Mouse (Mus musculus) heart, adult 2 months (tissue): ENCODE measurements at regions not wholly inside any gene's neighbourhood (a gene's known extent, or its start where the extent isn't known, plus 50 kb on each side); places are given as distances from the start of the nearest gene placed in this dataset.

Experiments
- DNase-seq, 2 experiments: peaks; one replicate each; pipeline ENCODE4 v3.0.0; 2021
- H3K27ac ChIP-seq: fragments of 200-600 bp; 2 replicates; pipeline ENCODE4 v1.8.1; 2022
- H3K27me3 ChIP-seq: fragments of 200-500 bp; 2 replicates; pipeline ENCODE4 v1.6.1; 2012; ENCODE audit warnings: mild to moderate bottlenecking, low read length, inconsistent platforms, mixed read lengths; ENCODE audit not compliant: control insufficient read depth, insufficient read depth
- H3K36me3 ChIP-seq: fragments of 200-500 bp; 2 replicates; pipeline ENCODE4 v1.6.1; 2012; ENCODE audit warnings: low read length, inconsistent platforms; ENCODE audit not compliant: control insufficient read depth, insufficient read depth
- H3K4me1 ChIP-seq: fragments of 200-500 bp; 2 replicates; pipeline ENCODE4 v1.6.1; 2011; ENCODE audit warnings: low read length; ENCODE audit not compliant: control insufficient read depth, insufficient read depth
- H3K4me3 ChIP-seq: fragments of 200-600 bp; 2 replicates; pipeline ENCODE4 v1.8.1; 2022
- H3K79me2 ChIP-seq: fragments of 200-500 bp; replicated peaks from 2 replicates; pipeline ENCODE4 v1.6.1; 2012; ENCODE audit warnings: mild to moderate bottlenecking, inconsistent platforms, low read length, moderate library complexity, mixed read lengths; ENCODE audit not compliant: control insufficient read depth, insufficient read depth
- H3K9ac ChIP-seq: fragments of 200-500 bp; 2 replicates; pipeline ENCODE4 v1.6.1; 2012; ENCODE audit warnings: low read depth, mild to moderate bottlenecking, control low read depth, inconsistent platforms, low read length, mixed read lengths
- CTCF ChIP-seq: fragments of 200-600 bp; IDR thresholded peaks from 2 replicates; pipeline ENCODE4 v1.8.1; 2022; ENCODE audit warnings: antibody characterized with exemption, mild to moderate bottlenecking, moderate library complexity
- EP300 ChIP-seq: fragments of 200-500 bp; IDR thresholded peaks from 2 replicates; pipeline ENCODE4 v1.6.1; 2011; ENCODE audit warnings: low read depth, low read length, control low read depth; ENCODE audit not compliant: insufficient read depth
- POLR2A ChIP-seq: fragments of 200-500 bp; IDR thresholded peaks from 2 replicates; pipeline ENCODE4 v1.6.1; 2011; ENCODE audit warnings: mild to moderate bottlenecking, low read depth, low read length, control low read depth; ENCODE audit not compliant: insufficient read depth
- WGBS: fragments of 180-500 bp; shearing (Covaris S2); methylation state at CpG from one replicate; pipeline ENCODE4 v1.1.7; 2018; 5-methylcytosine and 5-hydroxymethylcytosine counted together
- intact Hi-C: fragments of 180-260 bp; cut with DNase I; formaldehyde crosslinking; loops from one replicate; pipeline ENCODE4 v1.15.1; 2025

- no peaks in the 10 kb centered on the region for H3K36me3 ChIP-seq
- no peaks in the 10 kb centered on the region for H3K79me2 ChIP-seq
- no peaks in the 10 kb centered on the region for H3K27me3 ChIP-seq
- no peak overlapping the region for H3K4me3 ChIP-seq
- intact Hi-C loops: no loop called here
- no peaks in the 10 kb centered on the region for H3K4me1 ChIP-seq
- no peak for DNase-seq
- WGBS: 81% methylated on average over 4 of the region's 4 CpGs
- H3K9ac ChIP-seq: no peak overlapping the region
- no peak overlapping the region for H3K27ac ChIP-seq
- TF ChIP-seq CTCF: no peak
Observed at GRCm38 (mm10) chr6:147726987-147727386, 251.4 kb downstream of the Ccdc91 start.

DNA sequence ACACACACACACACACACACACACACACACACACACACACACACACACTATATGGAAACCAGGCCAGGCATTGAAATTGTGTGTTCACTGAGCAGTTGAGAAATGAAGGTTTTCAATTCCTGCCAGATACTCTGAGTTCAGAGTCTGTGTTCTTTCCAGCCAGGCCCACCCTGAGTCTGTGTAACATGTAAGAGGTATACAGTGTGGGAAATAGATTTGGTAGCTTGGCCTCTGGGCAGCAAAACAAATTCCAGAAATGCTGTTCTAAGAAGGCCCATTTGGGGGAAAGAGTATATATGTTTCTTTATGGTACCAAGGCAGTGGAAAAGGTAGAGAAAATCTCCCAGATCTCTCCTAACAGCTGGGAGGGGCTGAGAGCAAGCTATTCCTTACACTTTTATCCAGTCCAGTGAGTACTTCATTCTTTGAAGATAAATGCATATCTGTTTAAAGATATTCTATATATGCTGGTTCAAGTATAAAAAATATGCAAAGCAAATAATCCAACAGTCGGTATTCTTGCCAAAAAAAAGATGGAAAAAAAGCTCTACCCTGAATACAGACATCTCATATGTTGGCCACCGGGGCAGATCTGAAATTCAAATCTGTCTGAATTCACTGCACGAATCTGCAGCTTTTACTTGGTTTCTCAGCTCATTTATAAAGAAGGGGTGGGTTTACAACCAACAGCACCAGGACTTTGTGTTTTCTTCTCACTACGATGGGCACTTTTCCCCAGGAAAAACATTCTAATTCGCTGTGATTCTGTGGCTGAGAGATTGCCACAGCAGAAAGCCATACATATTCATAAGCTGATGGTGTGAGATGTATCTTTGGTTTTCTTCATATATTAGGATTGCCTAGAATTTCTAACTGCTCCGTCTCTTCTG is 252.3 kb downstream of the Ccdc91 start:
- DNase-seq: no peak
- no peak overlapping the region for H3K9ac ChIP-seq
- TF ChIP-seq POLR2A (no peak), CTCF (no peak), EP300 (no peak)
- intact Hi-C loops: no loop called here
- H3K36me3 ChIP-seq: no peaks in the 10 kb centered on the region
- H3K4me3 ChIP-seq: no peak overlapping the region
- H3K79me2 ChIP-seq: no peaks in the 10 kb centered on the region
- no peaks in the 10 kb centered on the region for H3K27me3 ChIP-seq
- no peak overlapping the region for H3K27ac ChIP-seq
- 82% methylated on average over 6 of the region's 6 CpGs for WGBS
- no peaks in the 10 kb centered on the region for H3K4me1 ChIP-seq

DNA sequence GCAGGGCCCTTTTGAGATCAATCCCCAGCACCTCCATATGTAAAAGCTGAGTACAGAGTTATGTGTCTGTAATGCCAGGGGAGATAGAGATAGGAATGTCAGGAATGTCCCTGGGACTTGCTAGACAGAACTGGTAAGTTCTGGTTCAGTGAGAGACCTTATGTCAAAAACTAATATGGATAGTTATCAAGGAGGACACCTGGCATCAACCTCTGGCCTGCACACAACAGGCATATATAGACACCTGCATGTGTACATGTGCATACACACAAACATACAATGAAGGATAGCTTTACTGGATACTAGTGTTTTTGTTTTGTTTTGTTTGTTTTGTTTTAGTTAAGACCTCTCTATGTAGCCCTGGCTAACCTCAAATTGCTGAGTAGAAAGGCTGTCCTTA is 254.1 kb downstream of the Ccdc91 start:
- Histone ChIP-seq H3K79me2 (no peaks in the 10 kb centered on the region), H3K4me3 (no peak overlapping the region), H3K27ac (no peak overlapping the region), H3K9ac (no peak overlapping the region), H3K4me1 (no peaks in the 10 kb centered on the region), H3K27me3 (no peaks in the 10 kb centered on the region), H3K36me3 (no peaks in the 10 kb centered on the region)
- TF ChIP-seq POLR2A (no peak), EP300 (no peak), CTCF (no peak)
- DNase-seq: no peak
- intact Hi-C loops: no loop called here

GRCm38 (mm10) chr6:147738621-147739325 is 263.1 kb downstream of the Ccdc91 start:
- 79% methylated on average over 5 of the region's 5 CpGs for WGBS
- TF ChIP-seq CTCF: no peak
- TF ChIP-seq EP300: no peak
- TF ChIP-seq POLR2A: no peak
- Histone ChIP-seq H3K27ac (no peak overlapping the region), H3K9ac (no peak overlapping the region), H3K79me2 (no peaks in the 10 kb centered on the region), H3K36me3 (no peaks in the 10 kb centered on the region), H3K27me3 (no peaks in the 10 kb centered on the region), H3K4me3 (no peak overlapping the region), H3K4me1 (no peaks in the 10 kb centered on the region)
- intact Hi-C loops: no loop called here
- no peak for DNase-seq

- Histone ChIP-seq H3K4me1 (no peaks in the 10 kb centered on the region), H3K4me3 (no peak overlapping the region), H3K79me2 (no peaks in the 10 kb centered on the region), H3K27ac (no peak overlapping the region), H3K27me3 (no peaks in the 10 kb centered on the region), H3K9ac (no peak overlapping the region), H3K36me3 (no peaks in the 10 kb centered on the region)
- 82% methylated on average over 7 of the region's 7 CpGs for whole genome bisulfite sequencing
- intact Hi-C loops: no loop called here
- TF ChIP-seq EP300 (no peak), CTCF (no peak), POLR2A (no peak)
- no peak for DNase-seq
Observed at GRCm38 (mm10) chr6:147741446-147741845, 265.8 kb downstream of the Ccdc91 start.

GRCm38 (mm10) chr6:147744081-147744480 is 268.5 kb downstream of the Ccdc91 start:
- WGBS: 56% methylated on average over 3 of the region's 3 CpGs
- no peak for DNase-seq
- H3K27ac ChIP-seq: no peak overlapping the region

More at GRCm38 (mm10) chr6:147744081-147744480, 268.5 kb downstream of the Ccdc91 start:
- no peak overlapping the region for H3K4me3 ChIP-seq
- TF ChIP-seq EP300: no peak
- no peak for TF ChIP-seq CTCF
- no peak for TF ChIP-seq POLR2A
- no peaks in the 10 kb centered on the region for H3K79me2 ChIP-seq
- H3K4me1 ChIP-seq: no peaks in the 10 kb centered on the region
- intact Hi-C loops: no loop called here
- no peaks in the 10 kb centered on the region for H3K27me3 ChIP-seq
- H3K9ac ChIP-seq: no peak overlapping the region
- no peaks in the 10 kb centered on the region for H3K36me3 ChIP-seq
